Mouse (Mus musculus) adrenal gland, adult 18-20 months (tissue): Measurements from ENCODE around the gene Anapc2. TPM values are rescaled to one million over a fixed set of nuclear protein-coding genes. Genes with fewer than 3 reads are reported as not detected.
A peak's percentile ranks its signal among the peaks of the same experiment; 100 is the strongest.

ENCODE experiments used
- DNase-seq, 2 experiments: peaks; one replicate each; pipeline ENCODE4 v3.0.0; 2021 to 2022; ENCODE audit warnings: low spot score in 2 of 2
- total RNA-seq, 2 experiments: library from RNA; stranded (reverse); gene quantifications; 1 replicate in 1 of 2; 2 replicates in 1 of 2; pipeline ENCODE4 v1.2.3; 2021

Anapc2 gene
- total RNA-seq, 2 experiments from 2014 or later, result 75.5 to 82.4 TPM

- DNase-seq, result no peak
These were observed 5.6 kb upstream of the Anapc2 start for GRCm38 (mm10) chr2:25266720-25267119.

- no peak for DNase-seq
These were observed 5.0 kb upstream of the Anapc2 start for GRCm38 (mm10) chr2:25267241-25267640.

- no peak for DNase-seq
These were observed 4.5 kb upstream of the Anapc2 start for GRCm38 (mm10) chr2:25267746-25268309.

- no peak for DNase-seq
These were observed 237 bp downstream of the Anapc2 start for GRCm38 (mm10) chr2:25272515-25272914.

GRCm38 (mm10) chr2:25273010-25273409, 732 bp downstream of the Anapc2 start:
- no peak for DNase-seq

- DNase-seq, result peak; percentile 72 to 76
These were observed 6.9 kb downstream of the Anapc2 start for GRCm38 (mm10) chr2:25278928-25279882.

- no peak for DNase-seq
These were observed 13.3 kb downstream of the Anapc2 start for GRCm38 (mm10) chr2:25285551-25285950.

- no peak for DNase-seq
These were observed 14.0 kb downstream of the Anapc2 start for GRCm38 (mm10) chr2:25286314-25286713.

GRCm38 (mm10) chr2:25286837-25287636, 14.8 kb downstream of the Anapc2 start:
- no peak for DNase-seq

- no peak for DNase-seq
These were observed 15.8 kb downstream of the Anapc2 start, which contains the start of gene Tmem210 for GRCm38 (mm10) chr2:25287927-25288649. Tmem210 (plus strand) TSS chr2:25288145.

- DNase-seq, result no peak
These were observed 16.6 kb downstream of the Anapc2 start for GRCm38 (mm10) chr2:25288734-25289345.

GRCm38 (mm10) chr2:25289651-25290050, 17.4 kb downstream of the Anapc2 start, which contains the start of gene Lrrc26:
Lrrc26 (plus strand) TSS chr2:25289915.
- no peak for DNase-seq

GRCm38 (mm10) chr2:25290101-25290815, 18.0 kb downstream of the Anapc2 start:
- DNase-seq, result no peak

GRCm38 (mm10) chr2:25290816-25291130, 18.5 kb downstream of the Anapc2 start:
- DNase-seq, result no peak

- DNase-seq, result no peak
These were observed 19.1 kb downstream of the Anapc2 start for GRCm38 (mm10) chr2:25291184-25292053.

GRCm38 (mm10) chr2:25292054-25292544, 19.8 kb downstream of the Anapc2 start:
- DNase-seq, result no peak

GRCm38 (mm10) chr2:25292856-25293255, 20.6 kb downstream of the Anapc2 start:
- peak; percentile 71 to 82 for DNase-seq

- no peak for DNase-seq
These were observed 21.4 kb downstream of the Anapc2 start for GRCm38 (mm10) chr2:25293706-25294105.

GRCm38 (mm10) chr2:25297093-25297492, 24.8 kb downstream of the Anapc2 start:
- no peak for DNase-seq
